Mouse (Mus musculus) cerebral cortex, adult 2 months (tissue): ENCODE measurements around the gene Cbx3.

ENCODE experiments used
- WGBS: fragments of 180-500 bp; shearing (Covaris S2); methylation state at CpG from one replicate; pipeline ENCODE4 v1.1.7; 2018; 5-methylcytosine and 5-hydroxymethylcytosine counted together

Gene Cbx3

GRCm38 (mm10) chr6:51470311-51471178, at the start of gene Cbx3:
Cbx3 (plus strand) TSS chr6:51470360.
- under 1% methylated on average over 99 of the region's 99 CpGs for WGBS

GRCm38 (mm10) chr6:51423466-51424122, 46.6 kb upstream of the Cbx3 start:
- 68% methylated on average over 11 of the region's 11 CpGs for WGBS

GRCm38 (mm10) chr6:51424537-51424936, 45.6 kb upstream of the Cbx3 start:
- 92% methylated on average over 2 of the region's 2 CpGs for whole genome bisulfite sequencing

- WGBS, result under 1% methylated on average over 74 of the region's 74 CpGs
These were observed 37.4 kb upstream of the Cbx3 start, which contains the start of gene Nfe2l3 for GRCm38 (mm10) chr6:51432535-51433397. Nfe2l3 (plus strand) TSS chr6:51432670.

GRCm38 (mm10) chr6:51434270-51434669, 35.9 kb upstream of the Cbx3 start:
- WGBS, result 53% methylated on average over 7 of the region's 7 CpGs

GRCm38 (mm10) chr6:51437665-51438064, 32.5 kb upstream of the Cbx3 start:
- WGBS, result 63% methylated on average over 4 of the region's 4 CpGs

GRCm38 (mm10) chr6:51438826-51439330, 31.3 kb upstream of the Cbx3 start:
- WGBS, result 48% methylated on average over 9 of the region's 9 CpGs

- 80% methylated on average over 9 of the region's 9 CpGs for WGBS
These were observed 27.8 kb upstream of the Cbx3 start for GRCm38 (mm10) chr6:51442191-51442835.

- WGBS, result 64% methylated on average over 7 of the region's 7 CpGs
These were observed 17.1 kb upstream of the Cbx3 start for GRCm38 (mm10) chr6:51452927-51453503.

- 47% methylated on average over 3 of the region's 3 CpGs for WGBS
These were observed 15.2 kb upstream of the Cbx3 start for GRCm38 (mm10) chr6:51454949-51455348.

GRCm38 (mm10) chr6:51456198-51456597, 14.0 kb upstream of the Cbx3 start:
- 32% methylated on average over 1 of the region's 1 CpGs for WGBS

GRCm38 (mm10) chr6:51457283-51457682, 12.9 kb upstream of the Cbx3 start:
- 59% methylated on average over 3 of the region's 3 CpGs for WGBS

- 75% methylated on average over 8 of the region's 8 CpGs for WGBS
These were observed 12.3 kb upstream of the Cbx3 start for GRCm38 (mm10) chr6:51457770-51458387.

GRCm38 (mm10) chr6:51458925-51459312, 11.2 kb upstream of the Cbx3 start:
- 51% methylated on average over 2 of the region's 2 CpGs for WGBS

- 42% methylated on average over 5 of the region's 5 CpGs for WGBS
These were observed 10.7 kb upstream of the Cbx3 start for GRCm38 (mm10) chr6:51459313-51460020.

- 67% methylated on average over 4 of the region's 4 CpGs for WGBS
These were observed 10.2 kb upstream of the Cbx3 start for GRCm38 (mm10) chr6:51460021-51460360.

GRCm38 (mm10) chr6:51460363-51460762, 9.8 kb upstream of the Cbx3 start:
- WGBS, result 61% methylated on average over 3 of the region's 3 CpGs

GRCm38 (mm10) chr6:51467649-51468048, 2.5 kb upstream of the Cbx3 start:
- 2% methylated on average over 2 of the region's 2 CpGs for WGBS

GRCm38 (mm10) chr6:51468891-51469561, 1.1 kb upstream of the Cbx3 start:
- WGBS, result under 1% methylated on average over 63 of the region's 63 CpGs
